Mouse (Mus musculus): ENCODE measurements at regions not wholly inside any gene's neighbourhood (a gene's known extent, or its start where the extent isn't known, plus 50 kb on each side); places are given as distances from the start of the nearest gene placed in this dataset.

- TF ChIP-seq POLR2A (IDR thresholded peaks at IDR 0.05; ENCODE audit: insufficient read length, low read depth) = no peak
- TF ChIP-seq TCF12 (IDR thresholded peaks at IDR 0.05; ENCODE audit: insufficient read depth, poor library complexity, severe bottlenecking) = no peak
- no peak for TF ChIP-seq USF1 (IDR thresholded peaks at IDR 0.05; ENCODE audit: low read depth)
- no peak for TF ChIP-seq MAX (IDR thresholded peaks at IDR 0.05; ENCODE audit: low read depth)
- no peak for TF ChIP-seq MYOG (IDR thresholded peaks at IDR 0.05; ENCODE audit: control insufficient read depth in 1 of 3, insufficient read depth in 1 of 3, insufficient read length in 2 of 3, low read depth in 2 of 3)
Measured at GRCm38 (mm10) chr17:89505288-89505687, 304.8 kb upstream of the Fshr start.
